Mouse (Mus musculus) hindbrain, embryonic 14.5 days (tissue): ENCODE measurements around the gene Klhl7. TPM values are rescaled to one million over a fixed set of nuclear protein-coding genes. Genes with fewer than 3 reads are reported as not detected.

Source experiments
- ATAC-seq: fragments of 200-750 bp; cut with Nextera tagmentation; 2 replicates; pipeline ENCODE4 v1.8.0; 2017; ENCODE audit warnings: moderate number of reproducible peaks, mild to moderate bottlenecking, moderate TSS enrichment, moderate library complexity; ENCODE audit not compliant: low FRiP score
- DNase-seq: peaks from one replicate; pipeline ENCODE4 v3.0.0-alpha.2; 2015; ENCODE audit warnings: low spot score
- H3K27ac ChIP-seq: fragments of 300-500 bp; sonication (generic); 2 replicates; pipeline ENCODE4 v1.5.1; 2014; ENCODE audit warnings: mild to moderate bottlenecking, moderate library complexity
- H3K27me3 ChIP-seq: fragments of 300-500 bp; sonication (generic); 2 replicates; pipeline ENCODE4 v1.6.1; 2014; ENCODE audit warnings: mild to moderate bottlenecking, low read length, mixed read lengths; ENCODE audit not compliant: control insufficient read depth, insufficient read depth
- H3K36me3 ChIP-seq: fragments of 300-500 bp; sonication (generic); replicated peaks from 2 replicates; pipeline ENCODE4 v1.6.1; 2014; ENCODE audit not compliant: control insufficient read depth, insufficient read depth
- H3K4me1 ChIP-seq: fragments of 300-500 bp; sonication (generic); replicated peaks from 2 replicates; pipeline ENCODE4 v1.6.1; 2014; ENCODE audit warnings: antibody characterized with exemption, low read length, mixed read lengths; ENCODE audit not compliant: control insufficient read depth, insufficient read depth
- H3K4me2 ChIP-seq: fragments of 300-500 bp; sonication (generic); replicated peaks from 2 replicates; pipeline ENCODE4 v1.6.1; 2014; ENCODE audit warnings: mild to moderate bottlenecking, moderate library complexity
- H3K4me3 ChIP-seq: fragments of 300-500 bp; sonication (generic); replicated peaks from 2 replicates; pipeline ENCODE4 v1.5.1; 2014; ENCODE audit warnings: mild to moderate bottlenecking, low read length
- H3K9ac ChIP-seq: fragments of 300-500 bp; sonication (generic); 2 replicates; pipeline ENCODE4 v1.6.1; 2014
- H3K9me3 ChIP-seq: fragments of 300-500 bp; sonication (generic); 2 replicates; pipeline ENCODE4 v1.6.1; 2016; ENCODE audit warnings: low read length; ENCODE audit not compliant: control insufficient read depth
- WGBS: fragments of 180-500 bp; shearing (Covaris S2); extraction: QIAGEN DNeasy Blood & Tissue Kit; methylation state at CpG from one replicate; pipeline ENCODE4 v1.1.7; 2014; 5-methylcytosine and 5-hydroxymethylcytosine counted together
- polyA plus RNA-seq: library from polyadenylated mRNA; unstranded; fragments of >200 nt; fragmentation: Nextera tagmentation; extraction: Ambion mirVana; gene quantifications from 2 replicates; pipeline ENCODE4 v1.2.1, GENCODE M21; 2014

Gene Klhl7
- polyA plus RNA-seq, 1 experiment from 2014 or later: 152 TPM

- no peaks in the 10 kb centered on the region for H3K4me1 ChIP-seq
These were observed 81.9 kb downstream of the Klhl7 start for GRCm38 (mm10) chr5:24182296-24182734.

GRCm38 (mm10) chr5:24183096-24183495 is 82.7 kb downstream of the Klhl7 start:
- Histone ChIP-seq H3K27me3 (no peaks in the 10 kb centered on the region), H3K27ac (no peak overlapping the region), H3K4me3 (no peak overlapping the region), H3K4me2 (no peak overlapping the region), H3K9ac (no peak overlapping the region), H3K36me3 (peaks cover 63% of the 10 kb centered on the region), H3K9me3 (0 out of 2 replicates have a peak, but pooled peaks cover 4% of the 10 kb centered on the region), H3K4me1 (no peaks in the 10 kb centered on the region)
- WGBS: 95% methylated on average over 6 of the region's 6 CpGs
- no peak for DNase-seq
- no peak for ATAC-seq

More at GRCm38 (mm10) chr5:24182296-24182734, 81.9 kb downstream of the Klhl7 start:
- DNase-seq (no peak), ATAC-seq (no peak)
- H3K36me3 ChIP-seq: peaks cover 70% of the 10 kb centered on the region
- 95% methylated on average over 9 of the region's 9 CpGs for WGBS
- 0 out of 2 replicates have a peak, but pooled peaks cover 4% of the 10 kb centered on the region for H3K9me3 ChIP-seq
- no peak overlapping the region for H3K4me3 ChIP-seq
- no peak overlapping the region for H3K4me2 ChIP-seq
- no peak overlapping the region for H3K27ac ChIP-seq
- no peak overlapping the region for H3K9ac ChIP-seq
- no peaks in the 10 kb centered on the region for H3K27me3 ChIP-seq

GRCm38 (mm10) chr5:24184011-24184410 is 83.6 kb downstream of the Klhl7 start:
- Histone ChIP-seq H3K4me3 (no peak overlapping the region), H3K27me3 (no peaks in the 10 kb centered on the region), H3K27ac (no peak overlapping the region), H3K9me3 (0 out of 2 replicates have a peak, but pooled peaks cover 4% of the 10 kb centered on the region), H3K9ac (no peak overlapping the region), H3K4me1 (no peaks in the 10 kb centered on the region), H3K36me3 (peaks cover 55% of the 10 kb centered on the region), H3K4me2 (no peak overlapping the region)
- DNase-seq (no peak), ATAC-seq (no peak)
- 98% methylated on average over 5 of the region's 5 CpGs for WGBS

- Histone ChIP-seq H3K9me3 (0 out of 2 replicates have a peak, but pooled peaks cover 4% of the 10 kb centered on the region), H3K9ac (no peak overlapping the region), H3K4me3 (no peak overlapping the region), H3K36me3 (peaks cover 19% of the 10 kb centered on the region), H3K4me1 (no peaks in the 10 kb centered on the region), H3K4me2 (no peak overlapping the region), H3K27ac (no peak overlapping the region), H3K27me3 (no peaks in the 10 kb centered on the region)
- no peak for DNase-seq
- no peak for ATAC-seq
- 82% methylated on average over 4 of the region's 4 CpGs for WGBS
These were observed 88.1 kb downstream of the Klhl7 start for GRCm38 (mm10) chr5:24188476-24188875.

GRCm38 (mm10) chr5:24191821-24192220 is 91.4 kb downstream of the Klhl7 start:
- no peak overlapping the region for H3K27ac ChIP-seq
- no peaks in the 10 kb centered on the region for H3K36me3 ChIP-seq
- no peaks in the 10 kb centered on the region for H3K4me1 ChIP-seq
- ATAC-seq (no peak), DNase-seq (no peak)
- H3K4me3 ChIP-seq: no peak overlapping the region
- H3K4me2 ChIP-seq: no peak overlapping the region
- no peaks in the 10 kb centered on the region for H3K27me3 ChIP-seq
- H3K9me3 ChIP-seq: no peaks in the 10 kb centered on the region
- H3K9ac ChIP-seq: no peak overlapping the region
- WGBS: 88% methylated on average over 2 of the region's 2 CpGs

GRCm38 (mm10) chr5:24201006-24201405 is 100.6 kb downstream of the Klhl7 start:
- DNase-seq: no peak
- Histone ChIP-seq H3K4me2 (no peak overlapping the region), H3K36me3 (no peaks in the 10 kb centered on the region), H3K4me3 (no peak overlapping the region), H3K27me3 (no peaks in the 10 kb centered on the region), H3K27ac (no peak overlapping the region), H3K9me3 (no peaks in the 10 kb centered on the region), H3K9ac (no peak overlapping the region), H3K4me1 (no peaks in the 10 kb centered on the region)
- 74% methylated on average over 4 of the region's 4 CpGs for WGBS
- ATAC-seq: no peak

- H3K4me2 ChIP-seq: no peak overlapping the region
- H3K9me3 ChIP-seq: no peaks in the 10 kb centered on the region
- H3K27me3 ChIP-seq: no peaks in the 10 kb centered on the region
- no peak overlapping the region for H3K27ac ChIP-seq
- H3K4me3 ChIP-seq: no peak overlapping the region
- no peaks in the 10 kb centered on the region for H3K36me3 ChIP-seq
- WGBS: 75% methylated on average over 5 of the region's 5 CpGs
- DNase-seq (no peak), ATAC-seq (no peak)
- no peaks in the 10 kb centered on the region for H3K4me1 ChIP-seq
- no peak overlapping the region for H3K9ac ChIP-seq
These were observed 102.1 kb downstream of the Klhl7 start for GRCm38 (mm10) chr5:24202492-24202891.

GRCm38 (mm10) chr5:24203266-24203665 is 102.9 kb downstream of the Klhl7 start:
- no peak overlapping the region for H3K4me2 ChIP-seq
- H3K27me3 ChIP-seq: no peaks in the 10 kb centered on the region
- H3K9ac ChIP-seq: no peak overlapping the region
- H3K36me3 ChIP-seq: no peaks in the 10 kb centered on the region
- DNase-seq: no peak
- H3K4me3 ChIP-seq: no peak overlapping the region
- no peaks in the 10 kb centered on the region for H3K9me3 ChIP-seq
- ATAC-seq: no peak
- no peaks in the 10 kb centered on the region for H3K4me1 ChIP-seq
- 83% methylated on average over 5 of the region's 5 CpGs for WGBS
- H3K27ac ChIP-seq: no peak overlapping the region

GRCm38 (mm10) chr5:24207965-24208364 is 107.6 kb downstream of the Klhl7 start:
- H3K9ac ChIP-seq: no peak overlapping the region
- H3K36me3 ChIP-seq: no peaks in the 10 kb centered on the region
- WGBS: 79% methylated on average over 10 of the region's 10 CpGs
- no peaks in the 10 kb centered on the region for H3K9me3 ChIP-seq
- ATAC-seq (no peak), DNase-seq (no peak)
- H3K4me3 ChIP-seq: no peak overlapping the region
- no peaks in the 10 kb centered on the region for H3K27me3 ChIP-seq
- no peak overlapping the region for H3K4me2 ChIP-seq
- H3K4me1 ChIP-seq: no peaks in the 10 kb centered on the region
- no peak overlapping the region for H3K27ac ChIP-seq

- ATAC-seq (no peak), DNase-seq (no peak)
- no peak overlapping the region for H3K27ac ChIP-seq
- no peaks in the 10 kb centered on the region for H3K36me3 ChIP-seq
- H3K4me3 ChIP-seq: no peak overlapping the region
- no peaks in the 10 kb centered on the region for H3K27me3 ChIP-seq
- H3K9ac ChIP-seq: no peak overlapping the region
- 91% methylated on average over 5 of the region's 5 CpGs for WGBS
- no peak overlapping the region for H3K4me2 ChIP-seq
- H3K4me1 ChIP-seq: no peaks in the 10 kb centered on the region
- H3K9me3 ChIP-seq: no peaks in the 10 kb centered on the region
These were observed 108.1 kb downstream of the Klhl7 start for GRCm38 (mm10) chr5:24208505-24208904.
